16 mouse cellular contexts compared by ENCODE assay signal in genomic region chr7:44852259-44853027, GRCm38 (mm10). TPM values are rescaled to one million over a fixed set of nuclear protein-coding genes. Genes with fewer than 3 reads are reported as not detected.
DNase-seq lines count a peak whose midpoint lies in the region; ATAC-seq and TF ChIP-seq lines count a peak whose summit lies in the region.
"Had no signal": no experiment of that assay in that cellular context is flagged by ENCODE, and none has a peak within 500 bp of the region (broad histone marks: within the 10 kb centered on the region; RNA-seq: fewer than 3 reads in every experiment).

No protein-coding gene starts in this region.

- TF ChIP-seq CTCF in heart, adult 2 months (IDR thresholded peaks at IDR 0.05): no peak

- intact Hi-C loops in heart, adult 2 months (cut with DNase I): no loop called here

- H3K4me3 ChIP-seq in heart, adult 2 months: no peak overlapping the region
- H3K4me3 ChIP-seq in midbrain, embryonic 10.5 days: peak overlapping the region; percentile 28; the same call in 1 of the 2 replicates
- H3K4me3 ChIP-seq in midbrain, embryonic 15.5 days: no peak overlapping the region
- H3K4me3 ChIP-seq in liver, embryonic 15.5 days (replicated peaks): no peak overlapping the region
- H3K4me3 ChIP-seq: layer of hippocampus, adult 2 months; midbrain, embryonic 13.5 days; neural tube, embryonic 12.5 days; stomach, embryonic 15.5 days had no signal

- H3K9me3 ChIP-seq in midbrain, embryonic 10.5 days (replicated peaks): no peaks in the 10 kb centered on the region
- no peaks in the 10 kb centered on the region for H3K9me3 ChIP-seq in midbrain, embryonic 15.5 days
- H3K9me3 ChIP-seq in liver, embryonic 15.5 days (replicated peaks): no peaks in the 10 kb centered on the region
- H3K9me3 ChIP-seq: limb, embryonic 15.5 days; midbrain, embryonic 13.5 days; neural tube, embryonic 12.5 days; stomach, embryonic 15.5 days had no signal

- peak; percentile 55 to 56 for DNase-seq in adrenal gland, adult (ENCODE audit: inconsistent age in 2 of 2, low spot score in 1 of 2)
- DNase-seq in adrenal gland, postnatal 4 days (ENCODE audit: low spot score in 2 of 2): no peak
- DNase-seq in heart, adult 2 months: no peak
- no peak for DNase-seq in heart, postnatal 4 days
- no peak for DNase-seq in midbrain, embryonic 10.5 days (ENCODE audit: low spot score)
- DNase-seq in urinary bladder, postnatal 36 days (ENCODE audit: low spot score in 2 of 2): no peak
- DNase-seq: heart, postnatal 36 days; lung, postnatal 10 days; thymus, postnatal 25 days had no signal

- no peak overlapping the region for H3K27ac ChIP-seq in heart, adult 2 months
- H3K27ac ChIP-seq in midbrain, embryonic 10.5 days (replicated peaks): no peak overlapping the region
- H3K27ac ChIP-seq in midbrain, embryonic 15.5 days: no peak overlapping the region
- peak overlapping the region; percentile 31 for H3K27ac ChIP-seq in liver, embryonic 15.5 days (replicated peaks)
- H3K27ac ChIP-seq: limb, embryonic 15.5 days; midbrain, embryonic 13.5 days; neural tube, embryonic 12.5 days; stomach, embryonic 15.5 days had no signal

- TF ChIP-seq POLR2A in heart, adult 2 months (IDR thresholded peaks at IDR 0.05; ENCODE audit: insufficient read depth, low read depth, low read length): 0 out of 2 replicates have a peak, but pooled peaks have one; percentile 13

- peaks cover 3% of the 10 kb centered on the region for H3K79me2 ChIP-seq in heart, adult 2 months (replicated peaks; ENCODE audit: control insufficient read depth, insufficient read depth, low read length)

- ATAC-seq in midbrain, embryonic 15.5 days (replicated peaks): no peak
- ATAC-seq in liver, embryonic 15.5 days (ENCODE audit: insufficient read depth): no peak
- ATAC-seq: midbrain, embryonic 13.5 days had no signal

- no peaks in the 10 kb centered on the region for H3K27me3 ChIP-seq in heart, adult 2 months (ENCODE audit: control insufficient read depth, insufficient read depth, low read length)
- H3K27me3 ChIP-seq in midbrain, embryonic 10.5 days (ENCODE audit: low read depth, poor library complexity, severe bottlenecking): no peaks in the 10 kb centered on the region
- no peaks in the 10 kb centered on the region for H3K27me3 ChIP-seq in midbrain, embryonic 15.5 days (replicated peaks)
- no peaks in the 10 kb centered on the region for H3K27me3 ChIP-seq in liver, embryonic 15.5 days
- H3K27me3 ChIP-seq: limb, embryonic 15.5 days; midbrain, embryonic 13.5 days; neural tube, embryonic 12.5 days; stomach, embryonic 15.5 days had no signal

- WGBS in heart, adult 2 months: 88% methylated on average over 36 of the region's 36 CpGs
- 93% methylated on average over 36 of the region's 36 CpGs for WGBS in midbrain, embryonic 10.5 days
- WGBS in midbrain, embryonic 15.5 days: 92% methylated on average over 36 of the region's 36 CpGs
- WGBS in liver, embryonic 15.5 days (ENCODE audit: insufficient replicate concordance): 86% methylated on average over 36 of the region's 36 CpGs

- no peak overlapping the region for H3K9ac ChIP-seq in heart, adult 2 months (ENCODE audit: low read depth, low read length)
- H3K9ac ChIP-seq in midbrain, embryonic 15.5 days: no peak overlapping the region
- no peak overlapping the region for H3K9ac ChIP-seq in liver, embryonic 15.5 days
- H3K9ac ChIP-seq: limb, embryonic 15.5 days; midbrain, embryonic 13.5 days; neural tube, embryonic 12.5 days; stomach, embryonic 15.5 days had no signal

- no peaks in the 10 kb centered on the region for H3K36me3 ChIP-seq in heart, adult 2 months (ENCODE audit: control insufficient read depth, insufficient read depth, low read length)
- peaks cover 20% of the 10 kb centered on the region for H3K36me3 ChIP-seq in midbrain, embryonic 10.5 days
- peaks cover 8% of the 10 kb centered on the region; the same call in 1 of the 2 replicates for H3K36me3 ChIP-seq in midbrain, embryonic 15.5 days (replicated peaks)
- peaks cover 16% of the 10 kb centered on the region for H3K36me3 ChIP-seq in liver, embryonic 15.5 days (replicated peaks)

- peaks cover 9% of the 10 kb centered on the region for H3K4me1 ChIP-seq in heart, adult 2 months (ENCODE audit: control insufficient read depth, insufficient read depth, low read length)
- H3K4me1 ChIP-seq in midbrain, embryonic 10.5 days: peaks cover 75% of the 10 kb centered on the region
- H3K4me1 ChIP-seq in midbrain, embryonic 15.5 days: peaks cover 55% of the 10 kb centered on the region
- H3K4me1 ChIP-seq in liver, embryonic 15.5 days (replicated peaks): peaks cover 75% of the 10 kb centered on the region

- no peak overlapping the region for H3K4me2 ChIP-seq in midbrain, embryonic 15.5 days
- H3K4me2 ChIP-seq in liver, embryonic 15.5 days: 0 out of 2 replicates have a peak overlapping the region, but pooled peaks have one; percentile 93
- H3K4me2 ChIP-seq: limb, embryonic 15.5 days; midbrain, embryonic 13.5 days had no signal

- TF ChIP-seq EP300 in heart, adult 2 months (IDR thresholded peaks at IDR 0.05; ENCODE audit: insufficient read depth, low read depth, low read length): no peak

RNA-seq across cellular contexts. Expression of gene Tbc1d17, which starts 3.6 kb away (rescaled TPM):
- total RNA-seq in adrenal gland, postnatal 4 days (2021): 10 to 100 TPM; 87.9 to 92.0 TPM
- total RNA-seq in heart, adult 2 months (2021): 10 to 100 TPM; 29.6 to 46.6 TPM
- polyA plus RNA-seq in heart, adult 2 months (2012; rRNA removed): 56.0 and 61.9 TPM in 2 replicates
- total RNA-seq in heart, postnatal 4 days (2021): 10 to 100 TPM; 33.0 to 38.0 TPM
- 77.8 and 89.4 TPM in 2 replicates for polyA plus RNA-seq in midbrain, embryonic 10.5 days (2016; fragmentation: Nextera tagmentation; extraction: Ambion mirVana)
- polyA plus RNA-seq in midbrain, embryonic 15.5 days (2015; fragmentation: Nextera tagmentation; extraction: Ambion mirVana): 121 and 122 TPM in 2 replicates
- polyA plus RNA-seq in liver, embryonic 15.5 days (2015; fragmentation: Nextera tagmentation; extraction: Ambion mirVana): 26.1 and 29.4 TPM in 2 replicates

RNA-seq across cellular contexts. Expression of gene Akt1s1, which starts 3.7 kb away (rescaled TPM):
- total RNA-seq in adrenal gland, postnatal 4 days (2021): 100 to 1,000 TPM; 119 to 134 TPM
- 10 to 100 TPM; 62.6 to 72.8 TPM for total RNA-seq in heart, adult 2 months (2021)
- polyA plus RNA-seq in heart, adult 2 months (2012; rRNA removed): 53.8 and 63.0 TPM in 2 replicates
- total RNA-seq in heart, postnatal 4 days (2021): 10 to 100 TPM; 70.6 to 82.6 TPM
- polyA plus RNA-seq in midbrain, embryonic 10.5 days (2016; fragmentation: Nextera tagmentation; extraction: Ambion mirVana): 89.5 and 98.1 TPM in 2 replicates
- polyA plus RNA-seq in midbrain, embryonic 15.5 days (2015; fragmentation: Nextera tagmentation; extraction: Ambion mirVana): 89.7 and 91.1 TPM in 2 replicates
- 27.7 and 32.3 TPM in 2 replicates for polyA plus RNA-seq in liver, embryonic 15.5 days (2015; fragmentation: Nextera tagmentation; extraction: Ambion mirVana)

RNA-seq across cellular contexts. Expression of gene Pnkp, which starts 4.5 kb away (rescaled TPM):
- 10 to 100 TPM; 50.8 to 54.6 TPM for total RNA-seq in adrenal gland, postnatal 4 days (2021)
- total RNA-seq in heart, adult 2 months (2021): 10 to 100 TPM; 15.3 to 19.6 TPM
- polyA plus RNA-seq in heart, adult 2 months (2012; rRNA removed): 20.2 and 30.1 TPM in 2 replicates
- total RNA-seq in heart, postnatal 4 days (2021): 10 to 100 TPM; 19.6 to 19.9 TPM
- 38.1 and 38.4 TPM in 2 replicates for polyA plus RNA-seq in midbrain, embryonic 10.5 days (2016; fragmentation: Nextera tagmentation; extraction: Ambion mirVana)
- polyA plus RNA-seq in midbrain, embryonic 15.5 days (2015; fragmentation: Nextera tagmentation; extraction: Ambion mirVana): 30.5 and 32.8 TPM in 2 replicates
- 23.8 and 28.9 TPM in 2 replicates for polyA plus RNA-seq in liver, embryonic 15.5 days (2015; fragmentation: Nextera tagmentation; extraction: Ambion mirVana)

RNA-seq across cellular contexts. Expression of gene Ptov1, which starts 17.1 kb away (rescaled TPM):
- 100 to 1,000 TPM; 385 to 394 TPM for total RNA-seq in adrenal gland, postnatal 4 days (2021)
- total RNA-seq in heart, adult 2 months (2021): 100 to 1,000 TPM; 155 to 172 TPM
- polyA plus RNA-seq in heart, adult 2 months (2012; rRNA removed): 293 and 317 TPM in 2 replicates
- total RNA-seq in heart, postnatal 4 days (2021): 100 to 1,000 TPM; 237 to 248 TPM
- polyA plus RNA-seq in midbrain, embryonic 10.5 days (2016; fragmentation: Nextera tagmentation; extraction: Ambion mirVana): 478 and 516 TPM in 2 replicates
- 517 and 553 TPM in 2 replicates for polyA plus RNA-seq in midbrain, embryonic 15.5 days (2015; fragmentation: Nextera tagmentation; extraction: Ambion mirVana)
- polyA plus RNA-seq in liver, embryonic 15.5 days (2015; fragmentation: Nextera tagmentation; extraction: Ambion mirVana): 54.1 and 59.1 TPM in 2 replicates

RNA-seq across cellular contexts. Expression of gene Atf5, which starts 36.0 kb away (rescaled TPM):
- 100 to 1,000 TPM in 1 of 2 experiments, 10 to 100 TPM in 1; 59.8 to 104 TPM for total RNA-seq in adrenal gland, postnatal 4 days (2021)
- 10 to 100 TPM; 60.2 to 63.4 TPM for total RNA-seq in heart, adult 2 months (2021)
- polyA plus RNA-seq in heart, adult 2 months (2012; rRNA removed): 42.3 and 73.6 TPM in 2 replicates
- total RNA-seq in heart, postnatal 4 days (2021): 10 to 100 TPM; 34.9 to 37.2 TPM
- polyA plus RNA-seq in midbrain, embryonic 10.5 days (2016; fragmentation: Nextera tagmentation; extraction: Ambion mirVana): 4.6 and 4.7 TPM in 2 replicates
- 2.8 and 3.9 TPM in 2 replicates for polyA plus RNA-seq in midbrain, embryonic 15.5 days (2015; fragmentation: Nextera tagmentation; extraction: Ambion mirVana)
- polyA plus RNA-seq in liver, embryonic 15.5 days (2015; fragmentation: Nextera tagmentation; extraction: Ambion mirVana): 7.5 and 9.2 TPM in 2 replicates

Comparison
In these comparisons a context has a peak if more than half of its experiments do, and no peak if none do; other contexts are left out.
1. DNase-seq: peak in adrenal gland, adult (2 of 2); none in adrenal gland, postnatal 4 days (0 of 2), heart, adult 2 months (0 of 2), heart, postnatal 4 days (single experiment), midbrain, embryonic 10.5 days (single experiment) and urinary bladder, postnatal 36 days (0 of 2).